Mouse (Mus musculus) midbrain, postnatal 0 days (tissue): ENCODE measurements at regions not wholly inside any gene's neighbourhood (a gene's known extent, or its start where the extent isn't known, plus 50 kb on each side); places are given as distances from the start of the nearest gene placed in this dataset.

Experiments used
- ATAC-seq: fragments of 200-750 bp; cut with Nextera tagmentation; 2 replicates; pipeline ENCODE4 v1.8.0; 2017; ENCODE audit warnings: moderate number of reproducible peaks, mild to moderate bottlenecking, moderate TSS enrichment, moderate library complexity; ENCODE audit not compliant: low FRiP score
- DNase-seq: peaks from one replicate; pipeline ENCODE4 v3.0.0-alpha.2; 2015; ENCODE audit warnings: low spot score
- H3K27ac ChIP-seq: fragments of 300-500 bp; sonication (generic); 2 replicates; pipeline ENCODE4 v1.5.1; 2014; ENCODE audit warnings: low read depth, mild to moderate bottlenecking, low read length, mixed read lengths
- H3K27me3 ChIP-seq: fragments of 300-500 bp; sonication (generic); 2 replicates; pipeline ENCODE4 v1.6.1; 2014; ENCODE audit warnings: low read length, control low read depth, mixed read lengths; ENCODE audit not compliant: insufficient read depth
- H3K36me3 ChIP-seq: fragments of 300-500 bp; sonication (generic); 2 replicates; pipeline ENCODE4 v1.6.1; 2014; ENCODE audit warnings: low read length, control low read depth, mixed read lengths; ENCODE audit not compliant: insufficient read depth
- H3K4me1 ChIP-seq: fragments of 300-500 bp; sonication (generic); 2 replicates; pipeline ENCODE4 v1.6.1; 2014; ENCODE audit warnings: mild to moderate bottlenecking, control low read depth, antibody characterized with exemption, low read length, mixed read lengths; ENCODE audit not compliant: insufficient read depth
- H3K4me2 ChIP-seq: fragments of 300-500 bp; sonication (generic); 2 replicates; pipeline ENCODE4 v1.6.1; 2014; ENCODE audit warnings: low read depth, mild to moderate bottlenecking, low read length, mixed read lengths; ENCODE audit not compliant: poor library complexity, severe bottlenecking
- H3K4me3 ChIP-seq: fragments of 300-500 bp; sonication (generic); 2 replicates; pipeline ENCODE4 v1.5.1; 2014; ENCODE audit warnings: low read depth, mild to moderate bottlenecking, low read length, moderate library complexity
- H3K9ac ChIP-seq: fragments of 300-500 bp; sonication (generic); replicated peaks from 2 replicates; pipeline ENCODE4 v1.6.1; 2014; ENCODE audit warnings: mild to moderate bottlenecking, low read length, moderate library complexity, mixed read lengths; ENCODE audit not compliant: poor library complexity, severe bottlenecking
- H3K9me3 ChIP-seq: fragments of 300-500 bp; sonication (generic); 2 replicates; pipeline ENCODE4 v1.6.1; 2016; ENCODE audit warnings: low read length, control low read depth
- CTCF ChIP-seq: IDR thresholded peaks from 2 replicates; pipeline ENCODE4 v1.5.1; 2016; ENCODE audit warnings: antibody characterized with exemption, mild to moderate bottlenecking
- WGBS: fragments of 180-500 bp; shearing (Covaris S2); extraction: QIAGEN DNeasy Blood & Tissue Kit; methylation state at CpG from one replicate; pipeline ENCODE4 v1.1.7; 2014; 5-methylcytosine and 5-hydroxymethylcytosine counted together

- no peak overlapping the region for H3K4me2 ChIP-seq
- H3K27ac ChIP-seq, result no peak overlapping the region
- 52% methylated on average over 2 of the region's 2 CpGs for WGBS
- ATAC-seq, result no peak
- H3K4me1 ChIP-seq, result no peaks in the 10 kb centered on the region
- DNase-seq, result peak; percentile 24
- no peaks in the 10 kb centered on the region for H3K27me3 ChIP-seq
- no peak overlapping the region for H3K9ac ChIP-seq
- TF ChIP-seq CTCF, result no peak
- H3K36me3 ChIP-seq, result no peaks in the 10 kb centered on the region
- H3K4me3 ChIP-seq, result no peak overlapping the region
- no peaks in the 10 kb centered on the region for H3K9me3 ChIP-seq
These were observed 174.4 kb upstream of the Megf9 start for GRCm38 (mm10) chr4:70709126-70709689.

- peak; percentile 58; the same call in 1 of the 2 replicates for ATAC-seq
- no peaks in the 10 kb centered on the region for H3K9me3 ChIP-seq
- H3K27ac ChIP-seq, result no peak overlapping the region
- 51% methylated on average over 3 of the region's 3 CpGs for WGBS
- TF ChIP-seq CTCF, result no peak
- no peak for DNase-seq
- H3K27me3 ChIP-seq, result no peaks in the 10 kb centered on the region
- no peak overlapping the region for H3K4me3 ChIP-seq
- H3K9ac ChIP-seq, result no peak overlapping the region
- H3K4me2 ChIP-seq, result no peak overlapping the region
- H3K4me1 ChIP-seq, result no peaks in the 10 kb centered on the region
- H3K36me3 ChIP-seq, result no peaks in the 10 kb centered on the region
These were observed 170.4 kb upstream of the Megf9 start for GRCm38 (mm10) chr4:70705128-70705752.

GRCm38 (mm10) chr4:70700894-70701293, 166.1 kb upstream of the Megf9 start:
- H3K9me3 ChIP-seq, result no peaks in the 10 kb centered on the region
- H3K36me3 ChIP-seq, result no peaks in the 10 kb centered on the region
- no peak for TF ChIP-seq CTCF
- 84% methylated on average over 1 of the region's 1 CpGs for WGBS
- H3K9ac ChIP-seq, result no peak overlapping the region
- DNase-seq (no peak), ATAC-seq (no peak)
- H3K27me3 ChIP-seq, result no peaks in the 10 kb centered on the region
- no peak overlapping the region for H3K4me3 ChIP-seq
- H3K4me2 ChIP-seq, result no peak overlapping the region
- H3K27ac ChIP-seq, result no peak overlapping the region
- no peaks in the 10 kb centered on the region for H3K4me1 ChIP-seq

- Histone ChIP-seq H3K27ac (no peak overlapping the region), H3K36me3 (no peaks in the 10 kb centered on the region), H3K9me3 (no peaks in the 10 kb centered on the region), H3K4me3 (no peak overlapping the region), H3K4me2 (no peak overlapping the region), H3K9ac (no peak overlapping the region), H3K27me3 (no peaks in the 10 kb centered on the region), H3K4me1 (no peaks in the 10 kb centered on the region)
- ATAC-seq (no peak), DNase-seq (no peak)
- 83% methylated on average over 1 of the region's 1 CpGs for WGBS
- TF ChIP-seq CTCF, result no peak
These were observed 129.4 kb upstream of the Megf9 start for GRCm38 (mm10) chr4:70664181-70664580.

GRCm38 (mm10) chr4:70621431-70621837, 86.6 kb upstream of the Megf9 start:
- H3K4me3 ChIP-seq, result no peak overlapping the region
- no peaks in the 10 kb centered on the region for H3K27me3 ChIP-seq
- no peak overlapping the region for H3K9ac ChIP-seq
- H3K4me1 ChIP-seq, result no peaks in the 10 kb centered on the region
- H3K4me2 ChIP-seq, result no peak overlapping the region
- DNase-seq, result peak; percentile 44
- ATAC-seq, result no peak
- H3K27ac ChIP-seq, result no peak overlapping the region
- H3K9me3 ChIP-seq, result no peaks in the 10 kb centered on the region
- no peaks in the 10 kb centered on the region for H3K36me3 ChIP-seq
- peak; percentile 52 for TF ChIP-seq CTCF
- WGBS, result 56% methylated on average over 2 of the region's 2 CpGs

- H3K4me2 ChIP-seq, result no peak overlapping the region
- H3K4me3 ChIP-seq, result no peak overlapping the region
- no peaks in the 10 kb centered on the region for H3K4me1 ChIP-seq
- no peaks in the 10 kb centered on the region for H3K9me3 ChIP-seq
- DNase-seq (no peak), ATAC-seq (no peak)
- H3K9ac ChIP-seq, result no peak overlapping the region
- no peaks in the 10 kb centered on the region for H3K36me3 ChIP-seq
- no peak overlapping the region for H3K27ac ChIP-seq
- no peak for TF ChIP-seq CTCF
- no peaks in the 10 kb centered on the region for H3K27me3 ChIP-seq
- 93% methylated on average over 8 of the region's 8 CpGs for WGBS
These were observed 85.0 kb upstream of the Megf9 start for GRCm38 (mm10) chr4:70619636-70620287.
